Mouse (Mus musculus) embryonic fibroblast, embryonic 13.5 days (primary cell): Measurements from ENCODE around the gene Tubb5.

Experiments
- CTCF ChIP-seq: IDR thresholded peaks from 2 replicates; pipeline ENCODE4 v1.5.1; 2011; ENCODE audit warnings: mild to moderate bottlenecking, control low read depth, low read length, moderate library complexity, borderline replicate concordance; ENCODE audit not compliant: insufficient read depth
- POLR2A ChIP-seq: IDR thresholded peaks from 2 replicates; pipeline ENCODE4 v1.6.1; 2011; ENCODE audit warnings: low read depth, mild to moderate bottlenecking, control low read depth, low read length, moderate library complexity

- TF ChIP-seq POLR2A (no peak; the same call in 1 of the 2 replicates), CTCF (no peak)
Observed at GRCm38 (mm10) chr17:35860831-35861197, 22.7 kb upstream of the Tubb5 start.
